Mouse (Mus musculus) cerebellum, adult 2 months (tissue): ENCODE measurements around the gene Fhit. TPM values are rescaled to one million over a fixed set of nuclear protein-coding genes. Genes with fewer than 3 reads are reported as not detected.

Experiments used
- DNase-seq, 2 experiments: peaks; one replicate each; pipeline ENCODE4 v3.0.0; 2021
- H3K27ac ChIP-seq: fragments of 200-500 bp; 2 replicates; pipeline ENCODE4 v1.5.1; 2012; ENCODE audit warnings: low read length, control low read depth, inconsistent platforms; ENCODE audit not compliant: insufficient read depth
- H3K27me3 ChIP-seq: fragments of 200-500 bp; 2 replicates; pipeline ENCODE4 v1.6.1; 2012; ENCODE audit warnings: inconsistent platforms, mild to moderate bottlenecking, low read length, moderate library complexity; ENCODE audit not compliant: control insufficient read depth, insufficient read depth
- H3K4me1 ChIP-seq: fragments of 200-500 bp; 2 replicates; pipeline ENCODE4 v1.6.1; 2011; ENCODE audit warnings: low read length; ENCODE audit not compliant: control insufficient read depth, insufficient read depth
- H3K4me3 ChIP-seq: fragments of 200-500 bp; replicated peaks from 2 replicates; pipeline ENCODE3; 2011; ENCODE audit warnings: mild to moderate bottlenecking, low read depth, low read length, control low read depth; ENCODE audit not compliant: insufficient read depth
- CTCF ChIP-seq: fragments of 200-500 bp; IDR thresholded peaks from 2 replicates; pipeline ENCODE4 v1.5.1; 2011; ENCODE audit warnings: low read depth, mild to moderate bottlenecking, control low read depth, low read length, moderate library complexity, borderline replicate concordance; ENCODE audit not compliant: insufficient read depth
- POLR2A ChIP-seq: fragments of 200-500 bp; IDR thresholded peaks from 2 replicates; pipeline ENCODE4 v1.6.1; 2011; ENCODE audit warnings: low read length, control low read depth, borderline replicate concordance; ENCODE audit not compliant: insufficient read depth
- WGBS: fragments of 180-500 bp; shearing (Covaris S2); methylation state at CpG from one replicate; pipeline ENCODE4 v1.1.7; 2018; 5-methylcytosine and 5-hydroxymethylcytosine counted together
- polyA plus RNA-seq: library from polyadenylated mRNA; depleted of rRNA; stranded (reverse); fragments of >200 nt; gene quantifications from 2 replicates; pipeline ENCODE4 v1.2.3, GENCODE M21; 2012

The Fhit gene
- polyA plus RNA-seq, 1 experiment, result 10.5 TPM

DNA sequence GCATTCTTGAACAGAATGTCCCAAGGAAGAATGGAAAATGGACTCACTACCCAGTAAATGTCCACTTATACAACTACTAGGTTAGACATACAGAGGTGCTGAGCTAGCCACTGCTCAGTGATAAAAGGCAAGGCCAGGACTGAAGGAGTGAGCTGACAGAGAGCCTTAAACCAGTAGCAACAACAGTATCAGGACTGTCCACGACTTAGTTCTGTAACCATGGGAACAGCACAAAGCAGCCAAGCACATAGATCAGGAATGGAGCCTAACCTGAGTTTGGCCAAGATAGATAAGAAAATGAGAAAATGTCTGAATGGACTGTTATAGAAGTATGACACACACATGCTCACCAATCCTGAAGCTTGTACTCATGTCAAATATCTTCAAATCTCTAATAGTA lies 279.1 kb downstream of the Fhit start:
- WGBS, result 9% methylated on average over 1 of the region's 1 CpGs
- H3K27me3 ChIP-seq, result no peaks in the 10 kb centered on the region
- DNase-seq, result no peak
- no peak overlapping the region for H3K4me3 ChIP-seq
- H3K27ac ChIP-seq, result no peak overlapping the region
- H3K4me1 ChIP-seq, result no peaks in the 10 kb centered on the region
- no peak for TF ChIP-seq POLR2A
- no peak for TF ChIP-seq CTCF

DNA sequence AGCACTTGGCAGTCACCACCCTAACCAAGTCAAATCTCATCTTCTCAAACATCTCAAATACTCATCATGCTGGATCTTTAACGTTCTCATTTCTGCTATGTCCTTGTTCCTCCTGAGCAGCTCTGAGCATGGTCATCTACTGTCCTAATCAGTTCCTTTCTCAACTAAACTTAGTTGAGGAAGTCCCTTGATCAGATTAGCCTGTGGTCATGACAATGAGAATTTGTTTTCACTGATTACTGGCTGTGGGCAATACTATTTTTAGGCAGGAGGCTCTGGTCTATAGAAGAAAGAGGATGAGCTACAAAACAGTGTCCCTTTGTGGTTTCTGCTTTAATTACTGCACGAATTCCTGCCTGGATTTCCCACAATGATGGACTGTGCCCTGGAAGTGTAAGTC lies 281.1 kb downstream of the Fhit start:
- Histone ChIP-seq H3K4me3 (no peak overlapping the region), H3K27me3 (no peaks in the 10 kb centered on the region), H3K4me1 (no peaks in the 10 kb centered on the region), H3K27ac (no peak overlapping the region)
- TF ChIP-seq POLR2A (no peak), CTCF (no peak)
- no peak for DNase-seq
- WGBS, result 75% methylated on average over 2 of the region's 2 CpGs

GRCm38 (mm10) chr14:10874595-10875372 lies 287.1 kb downstream of the Fhit start:
- TF ChIP-seq CTCF (no peak), POLR2A (no peak)
- Histone ChIP-seq H3K27ac (no peak overlapping the region), H3K4me1 (no peaks in the 10 kb centered on the region), H3K27me3 (no peaks in the 10 kb centered on the region), H3K4me3 (no peak overlapping the region)
- DNase-seq, result no peak
- 69% methylated on average over 3 of the region's 3 CpGs for WGBS

DNA sequence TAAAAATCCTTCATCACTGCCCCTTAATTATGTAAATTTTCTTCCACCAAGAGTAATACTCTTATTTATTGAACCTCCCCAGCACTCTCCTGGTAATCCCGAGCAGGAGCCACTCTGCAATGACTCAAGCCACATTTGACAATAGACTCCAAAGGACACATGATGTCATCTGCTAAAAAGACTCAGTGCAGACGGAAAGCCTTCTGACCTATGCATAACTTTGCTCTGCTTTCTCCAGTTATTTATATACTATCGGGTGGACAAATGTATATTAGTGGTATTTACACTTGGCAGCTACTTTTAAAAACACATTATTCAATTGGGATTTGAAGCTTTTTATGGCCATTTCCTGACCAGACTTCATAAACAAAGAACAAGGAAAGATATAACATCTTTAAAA lies 304.2 kb downstream of the Fhit start:
- TF ChIP-seq POLR2A (no peak), CTCF (no peak)
- Histone ChIP-seq H3K27ac (no peak overlapping the region), H3K27me3 (no peaks in the 10 kb centered on the region), H3K4me1 (no peaks in the 10 kb centered on the region), H3K4me3 (no peak overlapping the region)
- 71% methylated on average over 3 of the region's 3 CpGs for WGBS
- DNase-seq, result no peak

DNA sequence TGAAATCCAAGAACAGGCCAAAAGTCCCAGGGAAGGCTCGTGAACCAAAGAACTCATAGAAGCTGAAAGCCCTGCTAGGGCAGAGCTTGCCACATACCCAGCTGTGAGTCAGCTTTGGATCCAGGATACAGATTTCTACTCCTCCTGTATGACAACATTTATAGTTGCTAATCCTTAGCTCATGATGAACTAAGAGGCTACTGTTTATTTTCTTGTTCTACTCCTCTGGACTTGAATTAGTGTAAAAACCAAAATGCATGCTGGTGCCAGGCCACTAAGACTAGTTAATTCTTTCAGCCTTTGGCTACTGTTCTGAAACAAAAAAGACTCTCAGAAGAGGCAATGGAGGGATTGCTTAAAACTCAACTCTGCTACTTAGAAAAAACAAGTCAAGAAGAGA lies 309.9 kb downstream of the Fhit start:
- Histone ChIP-seq H3K4me1 (no peaks in the 10 kb centered on the region), H3K27me3 (no peaks in the 10 kb centered on the region), H3K27ac (no peak overlapping the region), H3K4me3 (no peak overlapping the region)
- 64% methylated on average over 1 of the region's 1 CpGs for WGBS
- TF ChIP-seq CTCF (no peak), POLR2A (no peak)
- DNase-seq, result no peak

GRCm38 (mm10) chr14:10836001-10836400 lies 325.8 kb downstream of the Fhit start:
- 58% methylated on average over 1 of the region's 1 CpGs for WGBS
- no peaks in the 10 kb centered on the region for H3K4me1 ChIP-seq
- no peak overlapping the region for H3K4me3 ChIP-seq
- H3K27me3 ChIP-seq, result no peaks in the 10 kb centered on the region
- TF ChIP-seq CTCF, result no peak
- no peak for TF ChIP-seq POLR2A
- DNase-seq, result no peak
- H3K27ac ChIP-seq, result no peak overlapping the region

DNA sequence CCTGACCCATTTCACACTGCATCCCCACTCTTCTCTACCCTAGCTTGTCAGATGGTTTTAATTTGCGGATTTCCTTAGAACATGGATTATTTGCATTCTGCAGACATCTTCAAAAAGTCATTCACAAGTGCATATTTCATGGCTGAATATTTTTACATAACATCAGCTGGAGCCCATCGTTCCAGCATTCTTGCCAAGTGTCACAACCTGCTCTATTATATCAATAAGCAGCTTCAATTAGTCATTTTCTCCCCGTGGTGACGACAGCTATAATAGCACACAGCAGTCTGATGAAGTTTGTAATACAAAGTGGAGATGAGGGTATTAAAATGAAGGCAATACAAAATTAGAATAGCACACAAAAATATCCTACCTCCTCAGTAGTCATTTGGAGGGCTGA lies 337.0 kb downstream of the Fhit start:
- DNase-seq, result no peak
- Histone ChIP-seq H3K27me3 (no peaks in the 10 kb centered on the region), H3K27ac (no peak overlapping the region), H3K4me1 (no peaks in the 10 kb centered on the region), H3K4me3 (no peak overlapping the region)
- 24% methylated on average over 4 of the region's 4 CpGs for WGBS
- no peak for TF ChIP-seq POLR2A
- no peak for TF ChIP-seq CTCF

DNA sequence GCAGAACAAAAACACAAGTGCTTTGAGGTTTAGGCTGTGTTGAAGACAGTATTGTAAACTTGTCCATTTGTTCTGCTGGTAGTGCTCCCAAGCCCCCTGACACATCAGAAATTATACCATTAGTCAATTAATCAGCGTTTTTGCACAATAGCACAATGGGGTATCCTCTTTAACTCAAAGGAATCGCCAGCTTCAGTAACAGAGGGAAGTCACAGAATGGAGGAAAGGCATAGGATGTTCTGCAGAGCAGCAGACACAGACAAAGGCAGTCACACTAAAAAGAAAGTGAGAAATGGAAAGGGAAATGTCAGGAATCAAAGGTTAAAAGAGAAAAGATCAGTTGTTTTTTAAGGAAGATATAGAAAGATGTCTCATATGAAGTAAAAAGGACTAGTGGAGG lies 348.3 kb downstream of the Fhit start:
- 23% methylated on average over 2 of the region's 2 CpGs for WGBS
- DNase-seq, result no peak
- Histone ChIP-seq H3K27ac (no peak overlapping the region), H3K4me3 (no peak overlapping the region), H3K27me3 (no peaks in the 10 kb centered on the region), H3K4me1 (no peaks in the 10 kb centered on the region)
- TF ChIP-seq CTCF (no peak), POLR2A (no peak)
